Mouse (Mus musculus) kidney, adult 2 months (tissue): ENCODE measurements around the gene Gm16503. TPM values are rescaled to one million over a fixed set of nuclear protein-coding genes. Genes with fewer than 3 reads are reported as not detected.
"Not testable (repeated sequence)": the region's sequence is repeated elsewhere in the genome, so short reads cannot be mapped to it uniquely, and the experiment has no call there.

Source experiments
- DNase-seq: peaks from one replicate; pipeline ENCODE4 v3.0.0; 2021
- H3K27ac ChIP-seq: fragments of 200-500 bp; 2 replicates; pipeline ENCODE4 v1.5.1; 2012; ENCODE audit warnings: low read depth, low read length, control low read depth, inconsistent platforms; ENCODE audit not compliant: insufficient read depth
- H3K27me3 ChIP-seq: fragments of 200-500 bp; replicated peaks from 2 replicates; pipeline ENCODE4 v1.6.1; 2012; ENCODE audit warnings: mild to moderate bottlenecking, moderate library complexity, low read length, inconsistent platforms; ENCODE audit not compliant: control insufficient read depth, insufficient read depth
- H3K36me3 ChIP-seq: fragments of 200-500 bp; 2 replicates; pipeline ENCODE4 v1.6.1; 2012; ENCODE audit warnings: mild to moderate bottlenecking, moderate library complexity, low read length, inconsistent platforms; ENCODE audit not compliant: control insufficient read depth, insufficient read depth
- H3K4me1 ChIP-seq: fragments of 200-500 bp; 2 replicates; pipeline ENCODE4 v1.6.1; 2011; ENCODE audit warnings: low read length; ENCODE audit not compliant: control insufficient read depth, insufficient read depth
- H3K4me3 ChIP-seq: fragments of 200-500 bp; 2 replicates; pipeline ENCODE4 v1.5.1; 2011; ENCODE audit warnings: mild to moderate bottlenecking, low read depth, low read length, control low read depth; ENCODE audit not compliant: insufficient read depth
- CTCF ChIP-seq: fragments of 200-500 bp; conservative IDR thresholded peaks from 2 replicates; pipeline ENCODE4 v1.5.1; 2011; ENCODE audit warnings: low read depth, mild to moderate bottlenecking, control low read depth, low read length, moderate library complexity, mixed read lengths; ENCODE audit not compliant: insufficient read depth, insufficient read length
- POLR2A ChIP-seq: fragments of 200-500 bp; IDR thresholded peaks from one replicate; pipeline ENCODE4 v1.6.1; 2011; ENCODE audit warnings: low read depth, low read length, control low read depth
- WGBS: fragments of 180-500 bp; shearing (Covaris S2); methylation state at CpG from one replicate; pipeline ENCODE4 v1.1.7; 2018; 5-methylcytosine and 5-hydroxymethylcytosine counted together
- polyA plus RNA-seq: library from polyadenylated mRNA; depleted of rRNA; stranded (reverse); fragments of >200 nt; gene quantifications from 2 replicates; pipeline ENCODE4 v1.2.3, GENCODE M21; 2012; rRNA removed

Gene Gm16503
- polyA plus RNA-seq = 0.02 TPM in 1 of 2 replicates, not detected in the other

GRCm38 (mm10) chr4:147539918-147540317, at the start of gene Gm16503:
Gm16503 (plus strand) TSS chr4:147540218.
- not testable (repeated sequence) for H3K4me3 ChIP-seq, H3K36me3 ChIP-seq, H3K4me1 ChIP-seq, H3K27me3 ChIP-seq, DNase-seq, H3K27ac ChIP-seq
- 88% methylated on average over 3 of the region's 3 CpGs for WGBS

GRCm38 (mm10) chr4:147492117-147492516, 47.9 kb upstream of the Gm16503 start, which contains the start of gene Zfp982:
Zfp982 (plus strand) TSS chr4:147492417.
- not testable (repeated sequence) for H3K27me3 ChIP-seq
- WGBS = 87% methylated on average over 7 of the region's 7 CpGs

GRCm38 (mm10) chr4:147498772-147499613, 41.0 kb upstream of the Gm16503 start:
- WGBS = 86% methylated on average over 5 of the region's 5 CpGs
- DNase-seq, H3K4me3 ChIP-seq, H3K36me3 ChIP-seq, H3K4me1 ChIP-seq, H3K27ac ChIP-seq, H3K27me3 ChIP-seq: not testable (repeated sequence)

More at GRCm38 (mm10) chr4:147492117-147492516, 47.9 kb upstream of the Gm16503 start, which contains the start of gene Zfp982:
- not testable (repeated sequence) for DNase-seq, H3K27ac ChIP-seq, H3K4me3 ChIP-seq, H3K36me3 ChIP-seq, H3K4me1 ChIP-seq

- Histone ChIP-seq H3K27ac (no peak overlapping the region), H3K27me3 (no peaks in the 10 kb centered on the region), H3K4me3 (no peak overlapping the region), H3K4me1 (no peaks in the 10 kb centered on the region), H3K36me3 (no peaks in the 10 kb centered on the region; the same call in 1 of the 2 replicates)
- TF ChIP-seq POLR2A = no peak
- no peak for TF ChIP-seq CTCF
- DNase-seq = no peak
- 87% methylated on average over 2 of the region's 2 CpGs for WGBS
These were observed 30.8 kb upstream of the Gm16503 start for GRCm38 (mm10) chr4:147509174-147509573.

- Histone ChIP-seq H3K27me3 (no peaks in the 10 kb centered on the region), H3K27ac (no peak overlapping the region), H3K36me3 (no peaks in the 10 kb centered on the region; the same call in 1 of the 2 replicates), H3K4me1 (no peaks in the 10 kb centered on the region), H3K4me3 (no peak overlapping the region)
- TF ChIP-seq CTCF = no peak
- TF ChIP-seq POLR2A = no peak
- WGBS = 73% methylated on average over 2 of the region's 2 CpGs
- peak; percentile 14 for DNase-seq
These were observed 21.0 kb upstream of the Gm16503 start for GRCm38 (mm10) chr4:147518981-147519380.

GRCm38 (mm10) chr4:147520100-147520499, 19.9 kb upstream of the Gm16503 start:
- H3K4me1 ChIP-seq = no peaks in the 10 kb centered on the region
- no peak overlapping the region for H3K27ac ChIP-seq
- H3K4me3 ChIP-seq = no peak overlapping the region
- no peaks in the 10 kb centered on the region; the same call in 1 of the 2 replicates for H3K36me3 ChIP-seq
- no peak for DNase-seq
- no peaks in the 10 kb centered on the region for H3K27me3 ChIP-seq
- no peak for TF ChIP-seq POLR2A
- no peak for TF ChIP-seq CTCF

GRCm38 (mm10) chr4:147525125-147525524, 14.9 kb upstream of the Gm16503 start:
- no peaks in the 10 kb centered on the region for H3K4me1 ChIP-seq
- TF ChIP-seq POLR2A (no peak), CTCF (no peak)
- H3K27me3 ChIP-seq = no peaks in the 10 kb centered on the region; the same call in 1 of the 2 replicates
- H3K4me3 ChIP-seq = no peak overlapping the region
- no peak for DNase-seq
- WGBS = 81% methylated on average over 1 of the region's 1 CpGs
- peaks cover 2% of the 10 kb centered on the region for H3K36me3 ChIP-seq
- no peak overlapping the region for H3K27ac ChIP-seq
